Mouse (Mus musculus): ENCODE data around the gene Adgrv1. TPM values are rescaled to one million over a fixed set of nuclear protein-coding genes. Genes with fewer than 3 reads are reported as not detected.
"Not testable (repeated sequence)": the region's sequence is repeated elsewhere in the genome, so short reads cannot be mapped to it uniquely, and the experiment has no call there.

Adgrv1 gene
- 0.58 and 0.76 TPM in 2 replicates for polyA plus RNA-seq (2015; fragmentation: Nextera tagmentation; extraction: Ambion mirVana)

- Histone ChIP-seq H3K4me1 (replicated peaks) (peaks cover 6% of the 10 kb centered on the region), H3K9ac (peak within 1 kb of the TSS; percentile 31), H3K9me3 (replicated peaks) (no peaks in the 10 kb centered on the region), H3K27me3 (peaks cover 24% of the 10 kb centered on the region), H3K4me3 (peak within 1 kb of the TSS; percentile 56), H3K4me2 (peak within 1 kb of the TSS; percentile 92), H3K36me3 (no peaks in the 10 kb centered on the region), H3K27ac (no peak within 1 kb of the TSS)
- peak; percentile 98 for ATAC-seq (replicated peaks; ENCODE audit: insufficient number of reproducible peaks, insufficient read depth, low FRiP score, low read depth)
- 2% methylated on average over 42 of the region's 42 CpGs for WGBS
These were observed at the start of gene Adgrv1 for GRCm38 (mm10) chr13:81632720-81633415. Gene Adgrv1, minus strand, starts transcription at chr13:81633154.

GRCm38 (mm10) chr13:81675333-81675732, 42.4 kb upstream of the Adgrv1 start:
- H3K9ac ChIP-seq = no peak overlapping the region
- no peak for ATAC-seq (replicated peaks; ENCODE audit: insufficient number of reproducible peaks, insufficient read depth, low FRiP score, low read depth)
- no peak overlapping the region for H3K4me3 ChIP-seq
- H3K27me3 ChIP-seq = no peaks in the 10 kb centered on the region
- no peak overlapping the region for H3K4me2 ChIP-seq
- 74% methylated on average over 8 of the region's 8 CpGs for WGBS
- no peak overlapping the region for H3K27ac ChIP-seq
- H3K9me3 ChIP-seq (replicated peaks) = no peaks in the 10 kb centered on the region
- no peaks in the 10 kb centered on the region for H3K4me1 ChIP-seq (replicated peaks)
- peaks cover 29% of the 10 kb centered on the region for H3K36me3 ChIP-seq

- H3K4me2 ChIP-seq = no peak overlapping the region
- ATAC-seq (replicated peaks; ENCODE audit: insufficient number of reproducible peaks, insufficient read depth, low FRiP score, low read depth) = no peak
- H3K36me3 ChIP-seq = peaks cover 55% of the 10 kb centered on the region
- no peak overlapping the region for H3K9ac ChIP-seq
- H3K4me1 ChIP-seq (replicated peaks) = peaks cover 5% of the 10 kb centered on the region; the same call in 1 of the 2 replicates
- no peak overlapping the region for H3K27ac ChIP-seq
- H3K27me3 ChIP-seq = no peaks in the 10 kb centered on the region
- H3K9me3 ChIP-seq (replicated peaks) = no peaks in the 10 kb centered on the region
- H3K4me3 ChIP-seq = no peak overlapping the region
- 88% methylated on average over 5 of the region's 5 CpGs for WGBS
These were observed 34.8 kb upstream of the Adgrv1 start for GRCm38 (mm10) chr13:81667713-81668112.

- peaks cover 45% of the 10 kb centered on the region for H3K36me3 ChIP-seq
- peaks cover 8% of the 10 kb centered on the region; the same call in 1 of the 2 replicates for H3K4me1 ChIP-seq (replicated peaks)
- WGBS = 73% methylated on average over 5 of the region's 5 CpGs
These were observed 31.4 kb upstream of the Adgrv1 start for GRCm38 (mm10) chr13:81664331-81664698.

GRCm38 (mm10) chr13:81663566-81664330, 30.8 kb upstream of the Adgrv1 start:
- Histone ChIP-seq H3K4me1 (replicated peaks) (peaks cover 12% of the 10 kb centered on the region), H3K27ac (no peak overlapping the region), H3K27me3 (no peaks in the 10 kb centered on the region), H3K9me3 (replicated peaks) (no peaks in the 10 kb centered on the region), H3K36me3 (peaks cover 39% of the 10 kb centered on the region), H3K9ac (no peak overlapping the region), H3K4me3 (no peak overlapping the region), H3K4me2 (no peak overlapping the region)
- 79% methylated on average over 12 of the region's 12 CpGs for WGBS
- ATAC-seq (replicated peaks; ENCODE audit: insufficient number of reproducible peaks, insufficient read depth, low FRiP score, low read depth) = no peak

More at GRCm38 (mm10) chr13:81664331-81664698, 31.4 kb upstream of the Adgrv1 start:
- Histone ChIP-seq H3K9ac (no peak overlapping the region), H3K27me3 (no peaks in the 10 kb centered on the region), H3K4me3 (no peak overlapping the region), H3K9me3 (replicated peaks) (no peaks in the 10 kb centered on the region), H3K4me2 (no peak overlapping the region), H3K27ac (no peak overlapping the region)
- no peak for ATAC-seq (replicated peaks; ENCODE audit: insufficient number of reproducible peaks, insufficient read depth, low FRiP score, low read depth)

GRCm38 (mm10) chr13:81658053-81658752, 25.2 kb upstream of the Adgrv1 start:
- peak overlapping the region; percentile 73 for H3K4me3 ChIP-seq
- H3K27me3 ChIP-seq = no peaks in the 10 kb centered on the region
- 5% methylated on average over 21 of the region's 21 CpGs for WGBS
- no peaks in the 10 kb centered on the region for H3K36me3 ChIP-seq
- H3K27ac ChIP-seq = peak overlapping the region; percentile 88
- no peaks in the 10 kb centered on the region for H3K9me3 ChIP-seq (replicated peaks)
- peak overlapping the region; percentile 72 for H3K9ac ChIP-seq
- peak overlapping the region; percentile 74 for H3K4me2 ChIP-seq
- no peak for ATAC-seq (replicated peaks; ENCODE audit: insufficient number of reproducible peaks, insufficient read depth, low FRiP score, low read depth)
- H3K4me1 ChIP-seq (replicated peaks) = peaks cover 11% of the 10 kb centered on the region

- H3K27me3 ChIP-seq = no peaks in the 10 kb centered on the region
- H3K4me3 ChIP-seq = peak within 1 kb of the TSS; percentile 73
- H3K36me3 ChIP-seq = no peaks in the 10 kb centered on the region
- H3K9me3 ChIP-seq (replicated peaks) = no peaks in the 10 kb centered on the region
- peak within 1 kb of the TSS; percentile 72 for H3K9ac ChIP-seq
- under 1% methylated on average over 71 of the region's 73 CpGs for WGBS
- peak within 1 kb of the TSS; percentile 88 for H3K27ac ChIP-seq
- peak; percentile 100 for ATAC-seq (replicated peaks; ENCODE audit: insufficient number of reproducible peaks, insufficient read depth, low FRiP score, low read depth)
- H3K4me1 ChIP-seq (replicated peaks) = peaks cover 11% of the 10 kb centered on the region
- peak within 1 kb of the TSS; percentile 74 for H3K4me2 ChIP-seq
These were observed 24.5 kb upstream of the Adgrv1 start, which contains the start of gene Lysmd3 for GRCm38 (mm10) chr13:81657351-81658052. Gene Lysmd3, plus strand, starts transcription at chr13:81657663.

- no peaks in the 10 kb centered on the region for H3K36me3 ChIP-seq
- H3K27ac ChIP-seq = peak overlapping the region; percentile 88
- peaks cover 11% of the 10 kb centered on the region for H3K4me1 ChIP-seq (replicated peaks)
- ATAC-seq (replicated peaks; ENCODE audit: insufficient number of reproducible peaks, insufficient read depth, low FRiP score, low read depth) = no peak; the same call in 1 of the 2 replicates
- 25% methylated on average over 5 of the region's 5 CpGs for WGBS
- no peaks in the 10 kb centered on the region for H3K27me3 ChIP-seq
- H3K4me2 ChIP-seq = peak overlapping the region; percentile 74
- H3K9ac ChIP-seq = peak overlapping the region; percentile 72
- H3K9me3 ChIP-seq (replicated peaks) = no peaks in the 10 kb centered on the region
- H3K4me3 ChIP-seq = peak overlapping the region; percentile 73
These were observed 24.0 kb upstream of the Adgrv1 start for GRCm38 (mm10) chr13:81657008-81657350.

- Histone ChIP-seq H3K4me3 (no peak overlapping the region), H3K9me3 (replicated peaks) (no peaks in the 10 kb centered on the region), H3K9ac (no peak overlapping the region), H3K27me3 (no peaks in the 10 kb centered on the region), H3K4me2 (peak overlapping the region; percentile 74; the same call in 1 of the 2 replicates), H3K27ac (0 out of 2 replicates have a peak overlapping the region, but pooled peaks have one; percentile 88), H3K4me1 (replicated peaks) (peaks cover 11% of the 10 kb centered on the region), H3K36me3 (no peaks in the 10 kb centered on the region)
- 42% methylated on average over 14 of the region's 14 CpGs for WGBS
- ATAC-seq (replicated peaks; ENCODE audit: insufficient number of reproducible peaks, insufficient read depth, low FRiP score, low read depth) = no peak
These were observed 23.3 kb upstream of the Adgrv1 start for GRCm38 (mm10) chr13:81656091-81656850.

GRCm38 (mm10) chr13:81650382-81650781, 17.4 kb upstream of the Adgrv1 start:
- not testable (repeated sequence) for H3K4me3 ChIP-seq; H3K27me3 ChIP-seq; ATAC-seq (replicated peaks; ENCODE audit: insufficient number of reproducible peaks, insufficient read depth, low FRiP score, low read depth); H3K4me1 ChIP-seq (replicated peaks); H3K9ac ChIP-seq; H3K4me2 ChIP-seq; H3K9me3 ChIP-seq (replicated peaks); H3K27ac ChIP-seq; H3K36me3 ChIP-seq
- 60% methylated on average over 5 of the region's 6 CpGs for WGBS
